Mouse (Mus musculus) left cerebral cortex, adult 6 months (tissue): ENCODE measurements around the gene Mthfd2. TPM values are rescaled to one million over a fixed set of nuclear protein-coding genes. Genes with fewer than 3 reads are reported as not detected.

Source experiments
- long read RNA-seq, 2 experiments: library from polyadenylated mRNA; unstranded; transcript quantifications; one replicate each; pipeline ENCODE4 v2.0.0; 2019 to 2020
- polyA plus RNA-seq: library from polyadenylated mRNA; unstranded; fragments of <200 nt; fragmentation: Nextera tagmentation; gene quantifications from 2 replicates; pipeline ENCODE4 v1.2.3, GENCODE M21; 2021

Mthfd2 gene
- polyA plus RNA-seq, result 14.2 and 17.4 TPM in 2 replicates
- long read RNA-seq, experiment 1, transcript Mthfd2-201 (8 exons, 2,085 nt), result major isoform, 66 of 75 reads
- long read RNA-seq, experiment 1, partial matches to known transcripts, result 1 of 75 reads
- long read RNA-seq, experiment 1, other reads (novel, unspliced or antisense), result 8 of 75 reads
- long read RNA-seq, experiment 2, transcript Mthfd2-201 (8 exons, 2,085 nt), result major isoform, 11 of 19 reads
- long read RNA-seq, experiment 2, partial matches to known transcripts, result 5 of 19 reads
- long read RNA-seq, experiment 2, other reads (novel, unspliced or antisense), result 3 of 19 reads

DNA sequence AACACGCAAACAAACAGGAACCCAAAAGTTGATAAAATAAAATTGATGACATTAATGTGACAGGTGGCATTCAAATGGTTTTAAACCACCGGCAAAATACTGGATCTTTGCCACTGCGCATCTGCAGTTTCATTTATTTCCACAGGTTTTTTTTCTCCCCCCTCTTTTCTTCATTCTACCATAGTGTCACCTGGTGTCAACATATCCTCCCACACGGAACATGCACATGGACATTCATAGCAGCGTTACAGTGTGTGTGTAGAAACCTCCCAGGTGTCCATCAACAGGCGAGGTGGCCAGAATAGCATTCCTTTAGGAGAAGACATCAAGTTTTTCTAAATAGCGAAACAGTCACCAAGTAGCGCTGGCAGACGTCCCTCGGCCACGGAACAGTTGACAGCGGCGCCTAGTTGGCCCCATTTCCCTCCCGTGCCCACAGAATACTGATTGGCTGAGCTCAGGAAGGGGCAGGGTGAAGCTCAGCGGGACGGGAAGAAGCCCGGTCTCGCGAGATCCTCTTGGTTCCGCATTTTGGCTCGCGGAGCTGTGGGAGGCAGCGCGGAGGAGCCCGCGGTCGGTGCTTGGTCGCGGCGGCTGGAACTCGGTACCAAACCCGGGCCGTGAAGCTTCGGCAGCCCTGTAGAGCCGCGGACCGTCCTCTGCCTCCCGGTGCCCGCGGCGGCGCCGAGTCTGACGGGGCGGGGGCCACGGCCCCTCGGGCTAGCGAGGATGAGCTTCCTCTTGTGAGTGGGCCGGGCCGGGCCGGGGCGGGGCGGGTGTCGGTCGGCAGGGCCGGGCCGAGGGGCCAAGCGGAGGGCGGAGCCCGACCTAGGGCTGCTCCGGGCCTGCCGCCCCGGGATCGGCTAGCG, at the start of gene Mthfd2, which contains the start of gene Mob1a:
TSS of gene Mthfd2 (minus strand) at position 384 of the 869 bp plus-strand sequence.
TSS of gene Mob1a (plus strand) at position 492 of the 869 bp plus-strand sequence.

DNA sequence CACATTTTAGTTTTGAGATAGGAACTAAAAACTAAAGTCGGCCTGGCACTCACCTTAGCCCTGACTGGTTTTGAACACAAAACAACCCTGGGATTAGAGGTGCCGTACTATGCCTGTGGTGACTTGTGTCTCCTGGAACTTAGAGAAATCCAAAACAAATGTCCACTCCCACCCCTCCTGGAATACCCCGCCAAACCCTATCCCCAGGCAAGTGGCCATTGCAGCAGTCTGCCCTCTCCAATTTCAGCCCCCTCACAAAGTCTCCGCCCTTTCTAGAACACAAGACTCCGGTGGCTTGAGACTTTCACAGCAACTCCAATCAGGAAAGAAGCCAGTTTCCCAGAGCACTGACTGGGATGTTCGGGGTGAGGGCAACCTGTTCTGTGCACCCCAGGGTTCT, 23.2 kb upstream of the Mthfd2 start, which contains the start of gene Bola3:
TSS of gene Bola3 (plus strand) at position 275 of the 400 bp plus-strand sequence.

Other genes starting within 250 kb of the Mthfd2 start
- gene Pcgf1, start 248.0 kb downstream of the Mthfd2 start, polyA plus RNA-seq, result 23.7 and 26.7 TPM in 2 replicates
- gene Lbx2, start 239.5 kb downstream of the Mthfd2 start, polyA plus RNA-seq, result 0.90 and 1.2 TPM in 2 replicates
- 1.0 and 1.5 TPM in 2 replicates for gene Ccdc142, start 224.3 kb downstream of the Mthfd2 start, polyA plus RNA-seq
- 0.87 and 1.2 TPM in 2 replicates for gene Gm42688, start 224.3 kb downstream of the Mthfd2 start, polyA plus RNA-seq
- 149 and 168 TPM in 2 replicates for gene Mrpl53, start 216.9 kb downstream of the Mthfd2 start, polyA plus RNA-seq
- 2.2 and 2.6 TPM in 2 replicates for gene Mogs, start 210.4 kb downstream of the Mthfd2 start, polyA plus RNA-seq
- gene Wbp1, start 204.3 kb downstream of the Mthfd2 start, polyA plus RNA-seq, result 21.8 and 51.8 TPM in 2 replicates
- gene Ino80b, start 200.5 kb downstream of the Mthfd2 start, polyA plus RNA-seq, result 8.2 and 23.6 TPM in 2 replicates
- 67.3 and 68.0 TPM in 2 replicates for gene Rtkn, start 190.4 kb downstream of the Mthfd2 start, polyA plus RNA-seq
- 23.3 and 39.1 TPM in 2 replicates for gene Wdr54, start 169.5 kb downstream of the Mthfd2 start, polyA plus RNA-seq
- gene 1700003E16Rik, start 169.5 kb downstream of the Mthfd2 start, polyA plus RNA-seq, result 28.6 and 44.3 TPM in 2 replicates
- 113 and 119 TPM in 2 replicates for gene Dctn1, start 160.0 kb downstream of the Mthfd2 start, polyA plus RNA-seq
- gene Slc4a5, start 106.1 kb downstream of the Mthfd2 start, polyA plus RNA-seq, result 0.13 TPM in 1 of 2 replicates, not detected in the other
- 13.1 and 25.9 TPM in 2 replicates for gene Mob1a, start 108 bp upstream of the Mthfd2 start, polyA plus RNA-seq
- gene Bola3, start 23.2 kb upstream of the Mthfd2 start, polyA plus RNA-seq, result 228 and 281 TPM in 2 replicates
- gene Tet3, start 133.2 kb upstream of the Mthfd2 start, polyA plus RNA-seq, result 5.7 and 10.3 TPM in 2 replicates
- 51.5 and 52.4 TPM in 2 replicates for gene Dguok, start 181.1 kb upstream of the Mthfd2 start, polyA plus RNA-seq
- gene Actg2, start 210.4 kb upstream of the Mthfd2 start, polyA plus RNA-seq, result 0.16 TPM in 1 of 2 replicates, not detected in the other
- 33.7 and 35.5 TPM in 2 replicates for gene Stambp, start 246.8 kb upstream of the Mthfd2 start, polyA plus RNA-seq